Mouse (Mus musculus) lung, postnatal 0 days (tissue): ENCODE measurements at regions not wholly inside any gene's neighbourhood (a gene's known extent, or its start where the extent isn't known, plus 50 kb on each side); places are given as distances from the start of the nearest gene placed in this dataset.
A peak's percentile ranks its signal among the peaks of the same experiment; 100 is the strongest.

Source experiments
- ATAC-seq: fragments of 200-750 bp; cut with Nextera tagmentation; 2 replicates; pipeline ENCODE4 v1.8.0; 2017; ENCODE audit warnings: moderate library complexity
- DNase-seq: peaks from one replicate; pipeline ENCODE4 v3.0.0-alpha.2; 2016; ENCODE audit warnings: low spot score
- H3K27ac ChIP-seq: fragments of 300-500 bp; sonication (generic); 2 replicates; pipeline ENCODE4 v1.5.1; 2014; ENCODE audit warnings: antibody characterized with exemption, mild to moderate bottlenecking, low read length, mixed read lengths
- H3K27me3 ChIP-seq: fragments of 300-500 bp; sonication (generic); replicated peaks from 2 replicates; pipeline ENCODE4 v1.6.1; 2014; ENCODE audit warnings: low read length, mixed read lengths; ENCODE audit not compliant: insufficient read depth
- H3K36me3 ChIP-seq: fragments of 300-500 bp; sonication (generic); 2 replicates; pipeline ENCODE4 v1.6.1; 2014; ENCODE audit warnings: low read length, mixed read lengths; ENCODE audit not compliant: insufficient read depth
- H3K4me1 ChIP-seq: fragments of 300-500 bp; sonication (generic); 2 replicates; pipeline ENCODE4 v1.6.1; 2014; ENCODE audit warnings: antibody characterized with exemption, low read depth, low read length, mixed read lengths; ENCODE audit not compliant: insufficient read depth
- H3K4me2 ChIP-seq: fragments of 300-500 bp; sonication (generic); replicated peaks from 2 replicates; pipeline ENCODE4 v1.6.1; 2014; ENCODE audit warnings: low read depth, mild to moderate bottlenecking, low read length, moderate library complexity, mixed read lengths
- H3K4me3 ChIP-seq: fragments of 300-500 bp; sonication (generic); 2 replicates; pipeline ENCODE4 v1.5.1; 2014; ENCODE audit warnings: low read depth, low read length
- H3K9ac ChIP-seq: fragments of 300-500 bp; sonication (generic); replicated peaks from 2 replicates; pipeline ENCODE4 v1.6.1; 2014; ENCODE audit warnings: low read depth, mild to moderate bottlenecking
- H3K9me3 ChIP-seq: fragments of 300-500 bp; sonication (generic); 2 replicates; pipeline ENCODE4 v1.6.1; 2016; ENCODE audit warnings: low read length, mixed read lengths
- CTCF ChIP-seq: IDR thresholded peaks from 2 replicates; pipeline ENCODE4 v1.5.1; 2016; ENCODE audit warnings: antibody characterized with exemption, mild to moderate bottlenecking
- EP300 ChIP-seq: IDR thresholded peaks from 2 replicates; pipeline ENCODE4 v1.6.1; 2016; ENCODE audit warnings: antibody characterized with exemption, mild to moderate bottlenecking, control low read depth
- WGBS: fragments of 180-500 bp; shearing (Covaris S2); extraction: QIAGEN DNeasy Blood & Tissue Kit; methylation state at CpG from one replicate; pipeline ENCODE4 v1.1.7; 2014; 5-methylcytosine and 5-hydroxymethylcytosine counted together

GRCm38 (mm10) chr13:88459474-88460173, 361.6 kb upstream of the Edil3 start:
- peak; percentile 46 for DNase-seq
- no peak overlapping the region for H3K4me2 ChIP-seq
- H3K27ac ChIP-seq, result no peak overlapping the region
- 39% methylated on average over 2 of the region's 2 CpGs for WGBS
- no peak for TF ChIP-seq CTCF
- TF ChIP-seq EP300, result no peak
- no peak overlapping the region for H3K9ac ChIP-seq
- 0 out of 2 replicates have a peak, but pooled peaks have one; percentile 8 for ATAC-seq
- H3K4me3 ChIP-seq, result no peak overlapping the region
- no peaks in the 10 kb centered on the region for H3K27me3 ChIP-seq
- no peaks in the 10 kb centered on the region for H3K36me3 ChIP-seq
- H3K4me1 ChIP-seq, result no peaks in the 10 kb centered on the region
- no peaks in the 10 kb centered on the region for H3K9me3 ChIP-seq

GRCm38 (mm10) chr13:88490104-88490503, 331.2 kb upstream of the Edil3 start:
- no peak overlapping the region for H3K4me3 ChIP-seq
- H3K36me3 ChIP-seq, result no peaks in the 10 kb centered on the region
- 78% methylated on average over 10 of the region's 10 CpGs for WGBS
- H3K9ac ChIP-seq, result no peak overlapping the region
- H3K27me3 ChIP-seq, result no peaks in the 10 kb centered on the region
- no peaks in the 10 kb centered on the region for H3K9me3 ChIP-seq
- no peak overlapping the region for H3K4me2 ChIP-seq
- H3K27ac ChIP-seq, result no peak overlapping the region
- DNase-seq (no peak), ATAC-seq (no peak)
- TF ChIP-seq EP300, result no peak
- no peak for TF ChIP-seq CTCF
- no peaks in the 10 kb centered on the region for H3K4me1 ChIP-seq

GRCm38 (mm10) chr13:88510850-88511554, 310.3 kb upstream of the Edil3 start:
- Histone ChIP-seq H3K9me3 (no peaks in the 10 kb centered on the region), H3K4me1 (no peaks in the 10 kb centered on the region), H3K4me3 (no peak overlapping the region), H3K27me3 (no peaks in the 10 kb centered on the region), H3K36me3 (no peaks in the 10 kb centered on the region), H3K4me2 (no peak overlapping the region), H3K9ac (no peak overlapping the region), H3K27ac (no peak overlapping the region)
- ATAC-seq (peak; percentile 71), DNase-seq (peak; percentile 18)
- WGBS, result 44% methylated on average over 1 of the region's 1 CpGs
- TF ChIP-seq EP300 (no peak), CTCF (no peak)

- H3K4me1 ChIP-seq, result no peaks in the 10 kb centered on the region
- H3K4me2 ChIP-seq, result no peak overlapping the region
- DNase-seq (no peak), ATAC-seq (no peak)
- H3K4me3 ChIP-seq, result no peak overlapping the region
- H3K27ac ChIP-seq, result no peak overlapping the region
- no peaks in the 10 kb centered on the region for H3K9me3 ChIP-seq
- no peak for TF ChIP-seq EP300
- no peak for TF ChIP-seq CTCF
- no peaks in the 10 kb centered on the region for H3K27me3 ChIP-seq
- H3K36me3 ChIP-seq, result no peaks in the 10 kb centered on the region
- H3K9ac ChIP-seq, result no peak overlapping the region
These were observed 286.5 kb upstream of the Edil3 start for GRCm38 (mm10) chr13:88534796-88535195.

GRCm38 (mm10) chr13:88554504-88554903, 266.8 kb upstream of the Edil3 start:
- ATAC-seq, result no peak
- H3K36me3 ChIP-seq, result no peaks in the 10 kb centered on the region
- no peaks in the 10 kb centered on the region for H3K9me3 ChIP-seq
- no peak overlapping the region for H3K9ac ChIP-seq
- TF ChIP-seq CTCF (no peak), EP300 (no peak)
- H3K4me1 ChIP-seq, result no peaks in the 10 kb centered on the region
- no peak overlapping the region for H3K4me3 ChIP-seq
- H3K4me2 ChIP-seq, result no peak overlapping the region
- WGBS, result 19% methylated on average over 2 of the region's 2 CpGs
- no peaks in the 10 kb centered on the region for H3K27me3 ChIP-seq
- no peak for DNase-seq
- no peak overlapping the region for H3K27ac ChIP-seq

GRCm38 (mm10) chr13:88564978-88565377, 256.3 kb upstream of the Edil3 start:
- H3K27me3 ChIP-seq, result no peaks in the 10 kb centered on the region
- TF ChIP-seq EP300 (no peak), CTCF (no peak)
- H3K9me3 ChIP-seq, result no peaks in the 10 kb centered on the region
- H3K27ac ChIP-seq, result no peak overlapping the region
- no peak for DNase-seq
- no peak overlapping the region for H3K4me3 ChIP-seq
- WGBS, result 71% methylated on average over 1 of the region's 1 CpGs
- no peak overlapping the region for H3K9ac ChIP-seq
- H3K4me1 ChIP-seq, result no peaks in the 10 kb centered on the region
- no peaks in the 10 kb centered on the region for H3K36me3 ChIP-seq
- ATAC-seq, result no peak
- H3K4me2 ChIP-seq, result no peak overlapping the region
